ENCODE assay signal across 7 mouse cellular contexts in genomic region chr6:136553767-136554569, GRCm38 (mm10). TPM values are rescaled to one million over a fixed set of nuclear protein-coding genes. Genes with fewer than 3 reads are reported as not detected.
DNase-seq lines count a peak whose midpoint lies in the region; ATAC-seq and TF ChIP-seq lines count a peak whose summit lies in the region.

No protein-coding gene starts in this region.

- 28% methylated on average over 11 of the region's 11 CpGs for WGBS in forebrain, postnatal 0 days
- WGBS in intestine, embryonic 15.5 days, result 33% methylated on average over 11 of the region's 11 CpGs
- 29% methylated on average over 11 of the region's 11 CpGs for WGBS in lung, embryonic 16.5 days

- TF ChIP-seq CTCF in forebrain, postnatal 0 days (IDR thresholded peaks at IDR 0.05; ENCODE audit: low read depth), result peak; percentile 41; the same call in 1 of the 2 replicates

- ATAC-seq in forebrain, postnatal 0 days, result peak; percentile 75
- peak; percentile 79 for ATAC-seq in intestine, embryonic 15.5 days
- peak; percentile 83 for ATAC-seq in lung, embryonic 16.5 days (ENCODE audit: low read depth)

- no peak overlapping the region for H3K9ac ChIP-seq in forebrain, postnatal 0 days
- H3K9ac ChIP-seq in intestine, embryonic 15.5 days, result no peak overlapping the region
- no peak overlapping the region for H3K9ac ChIP-seq in lung, embryonic 16.5 days (ENCODE audit: low read length)

- peaks cover 10% of the 10 kb centered on the region; the same call in 1 of the 2 replicates for H3K4me1 ChIP-seq in forebrain, postnatal 0 days (ENCODE audit: insufficient read depth)
- H3K4me1 ChIP-seq in intestine, embryonic 15.5 days (replicated peaks), result 0 out of 2 replicates have a peak, but pooled peaks cover 2% of the 10 kb centered on the region
- peaks cover 15% of the 10 kb centered on the region for H3K4me1 ChIP-seq in lung, embryonic 16.5 days (replicated peaks; ENCODE audit: control insufficient read depth, insufficient read depth, low read length)

- H3K27me3 ChIP-seq in forebrain, postnatal 0 days (ENCODE audit: insufficient read depth, low read length), result no peaks in the 10 kb centered on the region
- no peaks in the 10 kb centered on the region for H3K27me3 ChIP-seq in intestine, embryonic 15.5 days (replicated peaks)
- no peaks in the 10 kb centered on the region for H3K27me3 ChIP-seq in lung, embryonic 16.5 days (ENCODE audit: control insufficient read depth, insufficient read depth, low read depth, low read length)

- H3K27ac ChIP-seq in forebrain, postnatal 0 days (ENCODE audit: low read depth, low read length), result peak overlapping the region; percentile 62
- 0 out of 2 replicates have a peak overlapping the region, but pooled peaks have one; percentile 22 for H3K27ac ChIP-seq in intestine, embryonic 15.5 days
- H3K27ac ChIP-seq in lung, embryonic 16.5 days (ENCODE audit: low read length), result peak overlapping the region; percentile 75

- peak; percentile 40 for DNase-seq in 3T3-L1 (ENCODE audit: low read depth, low spot score)
- peak; percentile 61 to 66 for DNase-seq in B cell, adult 2 months
- peak; percentile 82 for DNase-seq in c-Kit-positive CD71-positive TER-119-negative erythroid progenitor cells, embryonic 14.5 days (ENCODE audit: low read depth)
- DNase-seq in forebrain, postnatal 0 days, result peak; percentile 84
- peak; percentile 70 for DNase-seq in retina, embryonic 14.5 days (ENCODE audit: low spot score)

- no peaks in the 10 kb centered on the region for H3K9me3 ChIP-seq in forebrain, postnatal 0 days (ENCODE audit: low read length)
- H3K9me3 ChIP-seq in intestine, embryonic 15.5 days, result no peaks in the 10 kb centered on the region
- no peaks in the 10 kb centered on the region for H3K9me3 ChIP-seq in lung, embryonic 16.5 days (ENCODE audit: control insufficient read depth, low read length)

- H3K4me3 ChIP-seq in forebrain, postnatal 0 days (ENCODE audit: low read depth, low read length), result no peak overlapping the region
- no peak overlapping the region for H3K4me3 ChIP-seq in intestine, embryonic 15.5 days (replicated peaks)
- H3K4me3 ChIP-seq in lung, embryonic 16.5 days (ENCODE audit: low read length), result no peak overlapping the region

- H3K36me3 ChIP-seq in forebrain, postnatal 0 days (ENCODE audit: insufficient read depth), result no peaks in the 10 kb centered on the region
- no peaks in the 10 kb centered on the region for H3K36me3 ChIP-seq in intestine, embryonic 15.5 days
- peaks cover 4% of the 10 kb centered on the region; the same call in 1 of the 2 replicates for H3K36me3 ChIP-seq in lung, embryonic 16.5 days (ENCODE audit: control insufficient read depth, insufficient read depth, low read length)

- H3K4me2 ChIP-seq in forebrain, postnatal 0 days (ENCODE audit: low read depth), result no peak overlapping the region
- H3K4me2 ChIP-seq in intestine, embryonic 15.5 days (replicated peaks), result peak overlapping the region; percentile 24; the same call in 1 of the 2 replicates
- H3K4me2 ChIP-seq in lung, embryonic 16.5 days (ENCODE audit: low read depth, low read length), result peak overlapping the region; percentile 19; the same call in 1 of the 2 replicates

RNA-seq across cellular contexts. Expression of gene Atf7ip, which starts 48.0 kb away (rescaled TPM):
- total RNA-seq in forebrain, postnatal 0 days (2014; rRNA removed), result 35.0 and 54.8 TPM in 2 replicates
- polyA plus RNA-seq in forebrain, postnatal 0 days (2015; fragmentation: Nextera tagmentation; extraction: Ambion mirVana), result 12.6 and 23.5 TPM in 2 replicates
- polyA plus RNA-seq in intestine, embryonic 15.5 days (2015; fragmentation: Nextera tagmentation; extraction: Ambion mirVana), result 24.1 and 25.4 TPM in 2 replicates
- polyA plus RNA-seq in lung, embryonic 16.5 days (2015; fragmentation: Nextera tagmentation; extraction: Ambion mirVana), result 41.2 and 43.6 TPM in 2 replicates

Comparison
In these comparisons a context has a peak if more than half of its experiments do, and no peak if none do; other contexts are left out.
1. H3K27ac ChIP-seq: peak in every context shown above with its lines; median percentile 75 in lung, embryonic 16.5 days; 62 in forebrain, postnatal 0 days; 22 in intestine, embryonic 15.5 days.